ENCODE assay signal across 23 mouse cellular contexts in the genomic region with DNA sequence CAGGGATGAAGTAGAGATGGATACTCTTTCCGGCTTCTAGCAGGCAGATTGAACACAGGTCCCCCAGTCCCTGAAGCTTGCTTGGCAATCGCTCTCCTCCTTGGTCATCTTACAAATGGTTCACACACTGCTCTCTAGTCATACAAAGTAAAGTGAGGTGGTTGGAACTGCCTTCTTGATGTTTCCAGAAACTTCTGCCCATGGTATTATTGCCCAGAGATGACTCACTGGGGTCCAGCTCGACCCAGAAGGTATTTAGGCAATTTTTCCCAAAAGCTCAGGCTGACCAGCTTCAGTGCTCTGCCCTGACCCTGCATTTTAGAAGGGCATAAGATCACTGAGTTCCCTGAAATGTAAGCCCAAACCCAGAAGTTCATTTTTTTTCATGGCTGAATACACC.
DNase-seq lines count a peak whose midpoint lies in the region; ATAC-seq and TF ChIP-seq lines count a peak whose summit lies in the region.
"Had no signal": no experiment of that assay in that cellular context is flagged by ENCODE, and none has a peak within 500 bp of the region (broad histone marks: within the 10 kb centered on the region; RNA-seq: fewer than 3 reads in every experiment).

No protein-coding gene starts in this region.

- DNase-seq in heart, adult 11 months, result peak; percentile 55
- DNase-seq in heart, postnatal 10 days, result no peak
- DNase-seq in fibroblast of lung, adult 2 months (ENCODE audit: low read depth), result peak; percentile 93
- no peak for DNase-seq in layer of hippocampus, postnatal 10 days (ENCODE audit: low spot score in 2 of 2)
- no peak for DNase-seq in lung, postnatal 4 days
- DNase-seq in lung, postnatal 10 days, result no peak
- DNase-seq: adrenal gland, postnatal 10 days; adrenal gland, postnatal 36 days; cerebellum, adult 11 months; cerebellum, adult 2 months; cerebellum, adult 9-11 months; cerebellum, postnatal 25 days; gastrocnemius, postnatal 36 days had no signal

- no peak overlapping the region for H3K4me3 ChIP-seq in intestine, postnatal 0 days (ENCODE audit: low read depth, low read length)
- H3K4me3 ChIP-seq in liver, embryonic 15.5 days (replicated peaks), result no peak overlapping the region
- H3K4me3 ChIP-seq: embryonic facial prominence, embryonic 12.5 days; embryonic facial prominence, embryonic 15.5 days; forebrain, embryonic 12.5 days; forebrain, embryonic 15.5 days; heart, embryonic 13.5 days; hindbrain, embryonic 12.5 days; hindbrain, embryonic 15.5 days had no signal

- H3K9ac ChIP-seq in intestine, postnatal 0 days (ENCODE audit: low read depth, low read length), result no peak overlapping the region
- H3K9ac ChIP-seq in liver, embryonic 15.5 days, result no peak overlapping the region
- H3K9ac ChIP-seq: embryonic facial prominence, embryonic 12.5 days; embryonic facial prominence, embryonic 15.5 days; forebrain, embryonic 12.5 days; forebrain, embryonic 15.5 days; heart, embryonic 13.5 days; hindbrain, embryonic 12.5 days; hindbrain, embryonic 15.5 days had no signal

- H3K4me2 ChIP-seq in intestine, postnatal 0 days (replicated peaks; ENCODE audit: low read depth), result no peak overlapping the region
- H3K4me2 ChIP-seq in liver, embryonic 15.5 days, result no peak overlapping the region
- H3K4me2 ChIP-seq: embryonic facial prominence, embryonic 12.5 days; embryonic facial prominence, embryonic 15.5 days; forebrain, embryonic 12.5 days; forebrain, embryonic 15.5 days; heart, embryonic 13.5 days; hindbrain, embryonic 12.5 days; hindbrain, embryonic 15.5 days had no signal

- peak overlapping the region; percentile 74 for H3K27ac ChIP-seq in intestine, postnatal 0 days (ENCODE audit: low read depth, low read length)
- H3K27ac ChIP-seq in liver, embryonic 15.5 days (replicated peaks), result peak overlapping the region; percentile 64
- H3K27ac ChIP-seq: embryonic facial prominence, embryonic 12.5 days; embryonic facial prominence, embryonic 15.5 days; forebrain, embryonic 12.5 days; forebrain, embryonic 15.5 days; heart, embryonic 13.5 days; hindbrain, embryonic 12.5 days; hindbrain, embryonic 15.5 days had no signal

- no peaks in the 10 kb centered on the region for H3K36me3 ChIP-seq in intestine, postnatal 0 days (ENCODE audit: control insufficient read depth, insufficient read depth)
- H3K36me3 ChIP-seq in liver, embryonic 15.5 days (replicated peaks), result no peaks in the 10 kb centered on the region
- H3K36me3 ChIP-seq: embryonic facial prominence, embryonic 12.5 days; embryonic facial prominence, embryonic 15.5 days; forebrain, embryonic 12.5 days; forebrain, embryonic 15.5 days; heart, embryonic 13.5 days; hindbrain, embryonic 12.5 days; hindbrain, embryonic 15.5 days had no signal

- H3K4me1 ChIP-seq in intestine, postnatal 0 days (replicated peaks; ENCODE audit: control insufficient read depth, insufficient read depth, low read length), result peaks cover 3% of the 10 kb centered on the region; the same call in 1 of the 2 replicates
- H3K4me1 ChIP-seq in liver, embryonic 15.5 days (replicated peaks), result no peaks in the 10 kb centered on the region
- H3K4me1 ChIP-seq: forebrain, embryonic 15.5 days; hindbrain, embryonic 15.5 days had no signal

- 82% methylated on average over 3 of the region's 3 CpGs for WGBS in intestine, postnatal 0 days
- 71% methylated on average over 3 of the region's 3 CpGs for WGBS in liver, embryonic 15.5 days (ENCODE audit: insufficient replicate concordance)

- H3K9me3 ChIP-seq in intestine, postnatal 0 days (ENCODE audit: control insufficient read depth), result peaks cover 3% of the 10 kb centered on the region; the same call in 1 of the 2 replicates
- H3K9me3 ChIP-seq in liver, embryonic 15.5 days (replicated peaks), result no peaks in the 10 kb centered on the region
- H3K9me3 ChIP-seq: embryonic facial prominence, embryonic 12.5 days; embryonic facial prominence, embryonic 15.5 days; hindbrain, embryonic 15.5 days had no signal

- no peaks in the 10 kb centered on the region for H3K27me3 ChIP-seq in intestine, postnatal 0 days (replicated peaks; ENCODE audit: control insufficient read depth, insufficient read depth, low read length)
- H3K27me3 ChIP-seq in liver, embryonic 15.5 days, result no peaks in the 10 kb centered on the region
- H3K27me3 ChIP-seq: embryonic facial prominence, embryonic 12.5 days; embryonic facial prominence, embryonic 15.5 days; forebrain, embryonic 12.5 days; forebrain, embryonic 15.5 days; heart, embryonic 13.5 days; hindbrain, embryonic 12.5 days; hindbrain, embryonic 15.5 days had no signal

- no peak for ATAC-seq in intestine, postnatal 0 days
- ATAC-seq in liver, embryonic 15.5 days (ENCODE audit: insufficient read depth), result no peak
- ATAC-seq: activated CD4-positive, CD25-positive, alpha-beta regulatory T cell, adult 4 months; forebrain, embryonic 15.5 days had no signal

- intact Hi-C loops in heart, postnatal 10 days (cut with DNase I), result no loop called here

- no peak for TF ChIP-seq CTCF in intestine, postnatal 0 days (IDR thresholded peaks at IDR 0.05; ENCODE audit: low read depth)

Comparison
In these comparisons a context has a peak if more than half of its experiments do, and no peak if none do; other contexts are left out.
1. DNase-seq: peak in heart, adult 11 months (single experiment) and fibroblast of lung, adult 2 months (single experiment); none in heart, postnatal 10 days (0 of 2), layer of hippocampus, postnatal 10 days (0 of 2), lung, postnatal 4 days (0 of 2) and lung, postnatal 10 days (single experiment).